Mouse (Mus musculus): Measurements from ENCODE around the gene Lrrc10b. TPM values are rescaled to one million over a fixed set of nuclear protein-coding genes. Genes with fewer than 3 reads are reported as not detected.

The Lrrc10b gene
- polyA plus RNA-seq, 1 experiment from 2014 or later, result 0.71 TPM

Other genes starting within 250 kb of the Lrrc10b start
- 1.8 and 2.1 TPM in 2 replicates for gene Myrf, start 216.7 kb downstream of the Lrrc10b start, polyA plus RNA-seq (2014; fragmentation: Nextera tagmentation; extraction: Ambion mirVana)
- gene Dagla, start 152.6 kb downstream of the Lrrc10b start, polyA plus RNA-seq (2014; fragmentation: Nextera tagmentation; extraction: Ambion mirVana), result 1.9 and 2.5 TPM in 2 replicates
- 3.2 and 7.7 TPM in 2 replicates for gene Syt7, start 68.4 kb downstream of the Lrrc10b start, polyA plus RNA-seq (2014; fragmentation: Nextera tagmentation; extraction: Ambion mirVana)
- 0.41 and 0.64 TPM in 2 replicates for gene Ppp1r32, start 25.5 kb upstream of the Lrrc10b start, polyA plus RNA-seq (2014; fragmentation: Nextera tagmentation; extraction: Ambion mirVana)
- 78.4 and 82.1 TPM in 2 replicates for gene Cpsf7, start 67.8 kb upstream of the Lrrc10b start, polyA plus RNA-seq (2014; fragmentation: Nextera tagmentation; extraction: Ambion mirVana)
- 57.1 and 60.9 TPM in 2 replicates for gene Sdhaf2, start 68.7 kb upstream of the Lrrc10b start, polyA plus RNA-seq (2014; fragmentation: Nextera tagmentation; extraction: Ambion mirVana)
- 61.3 and 61.4 TPM in 2 replicates for gene Tmem216, start 98.8 kb upstream of the Lrrc10b start, polyA plus RNA-seq (2014; fragmentation: Nextera tagmentation; extraction: Ambion mirVana)
- 16.6 and 18.3 TPM in 2 replicates for gene Cyb561a3, start 119.7 kb upstream of the Lrrc10b start, polyA plus RNA-seq (2014; fragmentation: Nextera tagmentation; extraction: Ambion mirVana)
- gene Tmem138, start 119.9 kb upstream of the Lrrc10b start, polyA plus RNA-seq (2014; fragmentation: Nextera tagmentation; extraction: Ambion mirVana), result 60.2 and 65.8 TPM in 2 replicates
- gene Ddb1, start 147.9 kb upstream of the Lrrc10b start, polyA plus RNA-seq (2014; fragmentation: Nextera tagmentation; extraction: Ambion mirVana), result 392 and 442 TPM in 2 replicates
- gene Tkfc, start 148.2 kb upstream of the Lrrc10b start, polyA plus RNA-seq (2014; fragmentation: Nextera tagmentation; extraction: Ambion mirVana), result 26.1 and 29.7 TPM in 2 replicates
- 0.47 and 0.49 TPM in 2 replicates for gene Vwce, start 176.7 kb upstream of the Lrrc10b start, polyA plus RNA-seq (2014; fragmentation: Nextera tagmentation; extraction: Ambion mirVana)
- not detected in 2 replicates for gene Pga5, start 220.6 kb upstream of the Lrrc10b start, polyA plus RNA-seq (2014; fragmentation: Nextera tagmentation; extraction: Ambion mirVana)
- 32.1 and 33.4 TPM in 2 replicates for gene Vps37c, start 231.3 kb upstream of the Lrrc10b start, polyA plus RNA-seq (2014; fragmentation: Nextera tagmentation; extraction: Ambion mirVana)

Data from forebrain, embryonic 11.5 days (tissue).